Mouse (Mus musculus) layer of hippocampus, adult 2 months (tissue): ENCODE measurements at regions not wholly inside any gene's neighbourhood (a gene's known extent, or its start where the extent isn't known, plus 50 kb on each side); places are given as distances from the start of the nearest gene placed in this dataset.

Experiments used
- DNase-seq, 2 experiments: peaks; one replicate each; pipeline ENCODE4 v3.0.0; 2022; ENCODE audit warnings: low spot score in 2 of 2
- H3K27ac ChIP-seq: fragments of 200-600 bp; 2 replicates; pipeline ENCODE4 v1.8.1; 2022
- H3K4me3 ChIP-seq: fragments of 200-600 bp; 2 replicates; pipeline ENCODE4 v1.8.1; 2022; ENCODE audit warnings: mild to moderate bottlenecking
- CTCF ChIP-seq: fragments of 200-600 bp; conservative IDR thresholded peaks from 2 replicates; pipeline ENCODE4 v1.8.1; 2022; ENCODE audit warnings: antibody characterized with exemption, mild to moderate bottlenecking, moderate library complexity

DNA sequence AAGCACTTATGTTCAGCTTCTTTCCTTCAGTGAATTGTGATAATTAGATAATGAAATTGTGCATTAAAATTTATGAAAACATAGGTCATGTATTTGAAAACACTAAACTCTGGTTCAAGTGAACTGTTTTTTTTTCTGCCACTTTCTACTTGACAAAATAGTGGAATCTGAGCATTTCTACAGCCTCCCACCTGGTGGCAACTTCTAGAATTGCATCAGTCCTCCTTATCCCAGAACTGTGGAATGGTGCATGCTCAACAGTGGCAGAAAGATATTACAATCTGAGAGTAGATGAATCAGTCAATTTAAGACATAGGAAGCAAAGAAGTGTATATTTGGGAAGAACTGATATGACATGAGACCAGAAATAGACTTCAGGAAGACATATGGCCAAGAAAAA, 84.1 kb upstream of the Gm28269 start:
- no peak overlapping the region for H3K27ac ChIP-seq
- DNase-seq, result peak in 1 of 2 experiments; percentile 22
- H3K4me3 ChIP-seq, result no peak overlapping the region
- TF ChIP-seq CTCF, result peak; percentile 77

DNA sequence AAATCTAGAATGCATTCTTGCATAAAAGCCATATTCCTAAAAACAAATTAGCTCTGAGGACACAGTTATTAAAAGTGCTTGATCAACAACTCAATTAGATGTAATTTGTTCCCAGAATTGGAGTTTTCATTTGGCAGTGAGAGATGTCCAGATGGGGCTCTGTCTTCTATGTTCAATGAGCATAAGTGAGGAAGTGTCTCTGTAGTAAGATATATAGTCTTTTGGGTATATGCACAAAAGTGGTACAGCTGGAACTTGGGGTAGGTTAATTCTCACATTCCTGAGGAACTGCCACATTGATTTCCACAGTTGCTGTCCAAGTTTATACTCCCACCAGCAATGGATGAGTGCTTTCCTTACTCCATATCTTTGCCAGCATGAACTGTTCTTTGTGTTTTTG, 64.3 kb upstream of the Gm28269 start:
- H3K4me3 ChIP-seq, result no peak overlapping the region
- TF ChIP-seq CTCF, result no peak
- no peak for DNase-seq
- no peak overlapping the region for H3K27ac ChIP-seq

DNA sequence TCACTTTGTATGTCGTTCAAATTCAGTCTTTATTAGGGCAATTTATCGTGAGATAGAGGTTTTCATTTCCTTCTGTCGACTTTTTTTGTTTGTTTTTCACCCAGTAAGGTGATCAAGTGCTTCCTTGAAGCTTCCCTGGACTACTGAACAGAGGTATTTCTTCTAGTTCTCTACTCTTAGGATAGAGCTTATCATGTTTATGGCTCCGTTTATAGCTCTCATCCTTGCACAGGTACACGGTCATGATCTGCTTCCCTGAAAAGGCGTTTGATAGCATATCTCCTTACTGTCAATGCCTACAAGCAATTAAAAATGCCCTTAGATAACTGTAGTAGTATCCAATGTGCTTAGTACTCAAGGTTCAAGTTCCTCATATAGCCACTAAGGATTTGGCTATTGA, 56.9 kb upstream of the Gm28269 start:
- no peak for DNase-seq
- no peak for TF ChIP-seq CTCF
- no peak overlapping the region for H3K4me3 ChIP-seq
- no peak overlapping the region for H3K27ac ChIP-seq
